Mouse (Mus musculus) brain, adult 2 months (tissue): Measurements from ENCODE around the gene Kalrn.
A peak's percentile ranks its signal among the peaks of the same experiment; 100 is the strongest.

ENCODE experiments used
- DNase-seq: peaks from one replicate; pipeline ENCODE4 v3.0.0; 2011; ENCODE audit warnings: low read depth, low spot score

The Kalrn gene

GRCm38 (mm10) chr16:34440019-34440615 lies 133.2 kb downstream of the Kalrn start:
- peak; percentile 83 for DNase-seq

GRCm38 (mm10) chr16:34430131-34430530 lies 143.2 kb downstream of the Kalrn start:
- no peak for DNase-seq

GRCm38 (mm10) chr16:34427654-34428053 lies 145.7 kb downstream of the Kalrn start:
- no peak for DNase-seq

GRCm38 (mm10) chr16:34421473-34421872 lies 151.9 kb downstream of the Kalrn start:
- no peak for DNase-seq

GRCm38 (mm10) chr16:34417966-34418365 lies 155.4 kb downstream of the Kalrn start:
- no peak for DNase-seq

GRCm38 (mm10) chr16:34417383-34417782 lies 155.9 kb downstream of the Kalrn start:
- DNase-seq: no peak

- DNase-seq: peak; percentile 83
These were observed 158.8 kb downstream of the Kalrn start for GRCm38 (mm10) chr16:34414581-34414980.

GRCm38 (mm10) chr16:34413868-34414333 lies 159.4 kb downstream of the Kalrn start:
- DNase-seq: peak; percentile 73

GRCm38 (mm10) chr16:34407036-34407435 lies 166.3 kb downstream of the Kalrn start:
- peak; percentile 59 for DNase-seq

- peak; percentile 81 for DNase-seq
These were observed 168.2 kb downstream of the Kalrn start for GRCm38 (mm10) chr16:34405094-34405493.

- no peak for DNase-seq
These were observed 172.1 kb downstream of the Kalrn start for GRCm38 (mm10) chr16:34401216-34401615.

- DNase-seq: no peak
These were observed 173.1 kb downstream of the Kalrn start for GRCm38 (mm10) chr16:34400102-34400728.

GRCm38 (mm10) chr16:34395221-34395811 lies 178.0 kb downstream of the Kalrn start:
- DNase-seq: peak; percentile 54

- peak; percentile 91 for DNase-seq
These were observed 183.6 kb downstream of the Kalrn start for GRCm38 (mm10) chr16:34389520-34390271.

GRCm38 (mm10) chr16:34388871-34389270 lies 184.5 kb downstream of the Kalrn start:
- peak; percentile 95 for DNase-seq

- no peak for DNase-seq
These were observed 188.3 kb downstream of the Kalrn start for GRCm38 (mm10) chr16:34385065-34385464.

GRCm38 (mm10) chr16:34382992-34383391 lies 190.3 kb downstream of the Kalrn start:
- peak; percentile 36 for DNase-seq

- no peak for DNase-seq
These were observed 197.0 kb downstream of the Kalrn start for GRCm38 (mm10) chr16:34376166-34376857.

GRCm38 (mm10) chr16:34373519-34373918 lies 199.8 kb downstream of the Kalrn start:
- DNase-seq: peak; percentile 48

GRCm38 (mm10) chr16:34372103-34372741 lies 201.1 kb downstream of the Kalrn start:
- DNase-seq: peak; percentile 67

- DNase-seq: no peak
These were observed 214.1 kb downstream of the Kalrn start for GRCm38 (mm10) chr16:34359206-34359605.
